Mouse (Mus musculus): ENCODE results near the gene Mrap.

DNA sequence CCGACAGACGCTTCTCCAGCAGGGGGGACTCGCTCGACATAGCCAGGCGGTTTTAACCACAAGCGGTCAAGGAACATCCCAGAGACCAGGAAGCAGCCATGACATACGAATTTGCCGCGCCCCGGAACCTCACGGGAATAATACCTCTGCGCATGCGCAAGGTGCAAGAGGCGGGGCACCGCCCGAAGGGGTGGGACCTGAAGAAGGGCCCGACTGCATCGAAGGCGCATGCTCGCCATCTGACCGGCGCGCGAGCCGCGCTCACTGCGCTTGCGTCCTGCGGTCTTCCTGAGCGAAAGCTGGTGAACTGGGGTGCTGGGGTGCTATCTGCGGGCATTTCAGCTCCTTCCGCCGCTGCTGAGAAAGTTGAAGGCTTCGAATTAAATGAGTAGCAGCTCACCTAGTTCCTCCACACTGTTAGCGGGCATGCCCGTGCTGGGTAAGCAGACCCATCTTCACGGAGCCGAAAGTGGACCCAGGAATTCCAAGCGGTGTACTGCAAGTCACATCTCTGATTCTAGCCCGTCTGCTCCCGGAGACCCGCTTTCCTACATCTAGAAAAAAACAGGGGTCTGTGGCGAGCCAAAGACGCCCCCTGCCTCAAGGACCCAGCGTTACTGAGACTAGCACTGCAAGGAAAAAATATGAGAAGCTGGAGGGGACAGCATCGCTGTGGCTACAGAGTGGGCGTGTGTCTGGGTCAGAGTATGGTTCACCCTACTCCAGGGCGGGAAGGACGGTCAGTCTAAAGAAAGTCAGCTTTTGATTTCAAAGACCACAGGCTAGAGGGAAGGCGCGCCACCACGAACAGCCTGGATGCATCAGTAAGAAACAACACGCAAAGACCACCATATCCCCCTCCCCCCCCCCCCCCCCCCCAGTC is 10.5 kb upstream of the Mrap start, which contains the start of gene Mis18a:
- no peak for TF ChIP-seq EP300 (IDR thresholded peaks at IDR 0.05; ENCODE audit: low read depth)
- TF ChIP-seq CTCF (IDR thresholded peaks at IDR 0.05; ENCODE audit: low read depth), result no peak

Data from heart, postnatal 0 days (tissue).